Mouse (Mus musculus) G1E (cell line): ENCODE data around the gene Chd8. TPM values are rescaled to one million over a fixed set of nuclear protein-coding genes. Genes with fewer than 3 reads are reported as not detected.

Source experiments
- ATAC-seq: 2 replicates; pipeline ENCODE4 v1.8.0; 2016; ENCODE audit warnings: mild to moderate bottlenecking; ENCODE audit not compliant: insufficient number of reproducible peaks, poor library complexity, low FRiP score, severe bottlenecking; ENCODE audit errors: extremely low read depth
- DNase-seq: peaks from one replicate; pipeline ENCODE4 v3.0.0; 2012; ENCODE audit warnings: low spot score
- H3K27me3 ChIP-seq: 2 replicates; pipeline ENCODE4 v1.6.1; 2012; ENCODE audit warnings: mild to moderate bottlenecking, low read length, inconsistent platforms; ENCODE audit not compliant: insufficient read depth
- H3K36me3 ChIP-seq: replicated peaks from 2 replicates; pipeline ENCODE3; 2012; ENCODE audit warnings: mild to moderate bottlenecking, inconsistent platforms
- H3K4me1 ChIP-seq: 2 replicates; pipeline ENCODE4 v1.6.1; 2012; ENCODE audit warnings: low read depth, low read length, inconsistent platforms, mixed read lengths; ENCODE audit not compliant: insufficient read depth
- H3K4me3 ChIP-seq: 2 replicates; pipeline ENCODE4 v1.5.1; 2012; ENCODE audit warnings: low read depth, mild to moderate bottlenecking, inconsistent platforms, low read length, moderate library complexity, mixed read lengths
- H3K9me3 ChIP-seq: replicated peaks from 2 replicates; pipeline ENCODE4 v1.6.1; 2012; ENCODE audit warnings: inconsistent platforms
- CTCF ChIP-seq: IDR thresholded peaks from 2 replicates; pipeline ENCODE4 v1.5.1; 2012; ENCODE audit warnings: low read depth, low read length, inconsistent platforms, mixed read lengths
- GATA1 ChIP-seq: IDR thresholded peaks from 2 replicates; pipeline ENCODE4 v1.6.1; 2012; ENCODE audit warnings: borderline replicate concordance, low read length, inconsistent platforms, mixed read lengths
- GATA2 ChIP-seq: IDR thresholded peaks from 2 replicates; pipeline ENCODE4 v1.6.1; 2012; ENCODE audit warnings: low read depth, low read length, inconsistent platforms, borderline replicate concordance
- POLR2AphosphoS5 ChIP-seq: IDR thresholded peaks from 2 replicates; pipeline ENCODE4 v1.6.1; 2012; ENCODE audit warnings: low read depth, low read length, inconsistent platforms; ENCODE audit not compliant: insufficient replicate concordance
- TAL1 ChIP-seq: conservative IDR thresholded peaks from 2 replicates; pipeline ENCODE4 v1.6.1; 2012; ENCODE audit warnings: low read depth, low read length, inconsistent platforms, mixed read lengths
- polyA plus RNA-seq: library from polyadenylated mRNA; stranded (reverse); fragments of >175 nt; gene quantifications from 2 replicates; pipeline ENCODE4 v1.2.3, GENCODE M21; 2012
- total RNA-seq, 2 experiments: library from RNA; stranded (forward) in 1 of 2; stranded (reverse) in 1 of 2; fragments of 200-1000 nt in 1 of 2; fragments of >200 nt in 1 of 2; fragmentation: Nextera tagmentation in 1 of 2; gene quantifications; 2 replicates each; pipeline ENCODE4 v1.2.3; 2014 to 2017

The Chd8 gene
- total and polyA plus RNA-seq, 3 experiments: 22.6 to 222 (median 78.7) TPM

DNA sequence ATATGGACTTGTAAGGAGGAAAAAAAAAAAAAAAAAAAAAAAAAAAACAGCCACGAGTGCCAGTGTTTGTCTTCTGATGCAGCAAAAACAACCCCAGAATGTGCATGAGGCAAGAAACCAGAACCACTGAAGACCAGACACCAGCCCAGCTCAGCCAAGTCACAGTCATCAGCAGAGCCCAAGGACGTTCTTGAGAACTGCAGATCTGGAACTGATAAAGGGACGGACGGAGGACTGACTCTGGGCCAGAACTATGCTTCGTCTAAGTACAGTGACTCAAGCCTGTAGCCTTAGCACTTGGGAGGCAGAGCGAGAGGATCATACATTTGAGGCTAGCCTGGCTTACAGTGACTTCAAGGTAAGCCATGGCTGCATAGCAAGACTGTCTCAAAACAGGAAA, 96.7 kb downstream of the Chd8 start:
- Histone ChIP-seq H3K4me3 (no peak overlapping the region), H3K4me1 (no peaks in the 10 kb centered on the region), H3K27me3 (no peaks in the 10 kb centered on the region), H3K9me3 (no peaks in the 10 kb centered on the region), H3K36me3 (peaks cover 80% of the 10 kb centered on the region)
- no peak for ATAC-seq
- TF ChIP-seq GATA1: no peak
- no peak for TF ChIP-seq CTCF
- no peak for TF ChIP-seq GATA2
- no peak for TF ChIP-seq POLR2AphosphoS5
- no peak for TF ChIP-seq TAL1
- no peak for DNase-seq

- H3K4me1 ChIP-seq: peaks cover 3% of the 10 kb centered on the region
- H3K27me3 ChIP-seq: peaks cover 11% of the 10 kb centered on the region
- H3K9me3 ChIP-seq: no peaks in the 10 kb centered on the region
- peaks cover 24% of the 10 kb centered on the region for H3K36me3 ChIP-seq
- TF ChIP-seq GATA1: no peak
- TF ChIP-seq GATA2: no peak
- TF ChIP-seq POLR2AphosphoS5: no peak
- TF ChIP-seq CTCF: no peak
- TF ChIP-seq TAL1: no peak
- no peak for ATAC-seq
- no peak overlapping the region for H3K4me3 ChIP-seq
- DNase-seq: no peak
Observed at GRCm38 (mm10) chr14:52155008-52155407, 102.6 kb downstream of the Chd8 start.

DNA sequence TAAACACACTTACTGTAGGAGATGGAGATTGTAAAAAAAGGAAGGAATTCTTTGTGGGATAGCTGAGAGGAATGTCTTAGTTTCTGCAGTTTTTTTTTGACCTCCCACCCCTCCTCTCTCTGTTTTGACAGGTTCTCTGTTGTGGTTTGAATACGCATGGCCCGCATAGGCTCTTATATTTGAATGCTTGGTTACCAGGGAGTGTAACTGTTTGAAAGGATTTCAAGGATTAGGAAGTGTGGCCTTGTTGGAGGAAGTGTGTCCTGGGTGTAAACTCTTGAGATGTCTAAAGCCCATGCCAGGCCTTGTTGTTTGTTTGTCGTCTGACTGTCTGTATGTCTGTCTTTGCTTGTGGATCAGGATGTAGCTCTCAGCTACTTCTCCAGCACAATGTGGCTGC, 105.0 kb downstream of the Chd8 start:
- no peak for ATAC-seq
- DNase-seq: no peak

GRCm38 (mm10) chr14:52152179-52152578, 105.4 kb downstream of the Chd8 start:
- DNase-seq (no peak), ATAC-seq (no peak)
- TF ChIP-seq GATA2 (no peak), CTCF (no peak), POLR2AphosphoS5 (no peak), TAL1 (no peak), GATA1 (no peak)
- Histone ChIP-seq H3K4me1 (peaks cover 4% of the 10 kb centered on the region), H3K27me3 (peaks cover 31% of the 10 kb centered on the region), H3K36me3 (no peaks in the 10 kb centered on the region), H3K4me3 (no peak overlapping the region), H3K9me3 (no peaks in the 10 kb centered on the region)

More for the DNA sequence above, 105.0 kb downstream of the Chd8 start:
- Histone ChIP-seq H3K4me1 (peaks cover 4% of the 10 kb centered on the region), H3K9me3 (no peaks in the 10 kb centered on the region), H3K36me3 (peaks cover under 1% of the 10 kb centered on the region), H3K4me3 (no peak overlapping the region), H3K27me3 (peaks cover 27% of the 10 kb centered on the region)
- TF ChIP-seq CTCF: no peak
- no peak for TF ChIP-seq GATA1
- TF ChIP-seq TAL1: no peak
- no peak for TF ChIP-seq POLR2AphosphoS5
- no peak for TF ChIP-seq GATA2

DNA sequence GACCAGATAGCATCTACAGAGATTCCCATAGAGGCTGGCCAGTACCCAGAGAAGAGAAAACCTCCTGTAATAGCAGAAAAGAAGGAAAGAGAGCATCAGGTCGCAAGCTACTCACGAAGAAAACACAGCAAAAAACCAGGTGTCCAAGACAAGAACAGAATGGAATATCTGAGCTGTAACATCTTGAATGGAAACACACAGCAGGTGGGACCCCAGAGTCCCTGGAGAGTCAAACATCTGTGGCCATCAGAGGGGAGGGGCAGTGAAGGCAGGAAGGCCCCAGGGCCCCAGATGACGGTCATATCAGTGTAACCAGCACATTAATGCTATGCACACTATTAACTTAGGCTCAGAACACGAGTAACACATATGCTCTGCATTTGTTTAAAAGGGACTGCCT, 107.7 kb downstream of the Chd8 start:
- Histone ChIP-seq H3K4me1 (peaks cover 4% of the 10 kb centered on the region), H3K9me3 (no peaks in the 10 kb centered on the region), H3K4me3 (no peak overlapping the region), H3K36me3 (no peaks in the 10 kb centered on the region), H3K27me3 (peaks cover 49% of the 10 kb centered on the region)
- no peak for DNase-seq
- ATAC-seq: no peak
- no peak for TF ChIP-seq CTCF
- no peak for TF ChIP-seq GATA1
- no peak for TF ChIP-seq GATA2

Other genes starting within 250 kb of the Chd8 start
- gene Tmem253, start 242.1 kb downstream of the Chd8 start, total RNA-seq (2014; fragmentation: Nextera tagmentation): 0.58 and 2.5 TPM in 2 replicates
- 0.12 and 0.27 TPM in 2 replicates for gene Tmem253, start 242.1 kb downstream of the Chd8 start, total RNA-seq (2017)
- gene Tmem253, start 242.1 kb downstream of the Chd8 start, polyA plus RNA-seq: 0.19 and 0.29 TPM in 2 replicates
- gene Zfp219, start 237.0 kb downstream of the Chd8 start, total RNA-seq (2014; fragmentation: Nextera tagmentation): 28.1 and 29.6 TPM in 2 replicates
- gene Zfp219, start 237.0 kb downstream of the Chd8 start, total RNA-seq (2017): 16.4 and 16.9 TPM in 2 replicates
- gene Zfp219, start 237.0 kb downstream of the Chd8 start, polyA plus RNA-seq: 83.1 and 97.0 TPM in 2 replicates
- gene Olfr221, start 215.3 kb downstream of the Chd8 start, total RNA-seq (2014; fragmentation: Nextera tagmentation): not detected in 2 replicates
- gene Olfr221, start 215.3 kb downstream of the Chd8 start, total RNA-seq (2017): 0.16 and 0.23 TPM in 2 replicates
- gene Olfr221, start 215.3 kb downstream of the Chd8 start, polyA plus RNA-seq: not detected in 2 replicates
- 459 and 507 TPM in 2 replicates for gene Hnrnpc, start 153.8 kb downstream of the Chd8 start, total RNA-seq (2014; fragmentation: Nextera tagmentation)
- gene Hnrnpc, start 153.8 kb downstream of the Chd8 start, total RNA-seq (2017): 383 and 544 TPM in 2 replicates
- gene Hnrnpc, start 153.8 kb downstream of the Chd8 start, polyA plus RNA-seq: 28.6 and 38.0 TPM in 2 replicates
- 0.30 TPM in 1 of 2 replicates, not detected in the other for gene Rpgrip1, start 147.1 kb downstream of the Chd8 start, total RNA-seq (2014; fragmentation: Nextera tagmentation)
- gene Rpgrip1, start 147.1 kb downstream of the Chd8 start, total RNA-seq (2017): 1.8 and 3.1 TPM in 2 replicates
- gene Rpgrip1, start 147.1 kb downstream of the Chd8 start, polyA plus RNA-seq: 0.17 and 0.28 TPM in 2 replicates
- gene Supt16, start 60.4 kb downstream of the Chd8 start, total RNA-seq (2014; fragmentation: Nextera tagmentation): 173 and 179 TPM in 2 replicates
- gene Supt16, start 60.4 kb downstream of the Chd8 start, total RNA-seq (2017): 189 and 225 TPM in 2 replicates
- 37.1 and 44.7 TPM in 2 replicates for gene Supt16, start 60.4 kb downstream of the Chd8 start, polyA plus RNA-seq
- 42.4 and 49.2 TPM in 2 replicates for gene Tox4, start 21.4 kb upstream of the Chd8 start, total RNA-seq (2014; fragmentation: Nextera tagmentation)
- 42.9 and 43.0 TPM in 2 replicates for gene Tox4, start 21.4 kb upstream of the Chd8 start, total RNA-seq (2017)
- 33.1 and 37.2 TPM in 2 replicates for gene Tox4, start 21.4 kb upstream of the Chd8 start, polyA plus RNA-seq
- gene Rab2b, start 21.8 kb upstream of the Chd8 start, total RNA-seq (2014; fragmentation: Nextera tagmentation): 31.2 and 33.2 TPM in 2 replicates
- gene Rab2b, start 21.8 kb upstream of the Chd8 start, total RNA-seq (2017): 13.8 and 14.9 TPM in 2 replicates
- gene Rab2b, start 21.8 kb upstream of the Chd8 start, polyA plus RNA-seq: 0.62 and 0.91 TPM in 2 replicates
- 71.6 and 74.2 TPM in 2 replicates for gene Mettl3, start 47.3 kb upstream of the Chd8 start, total RNA-seq (2014; fragmentation: Nextera tagmentation)
- gene Mettl3, start 47.3 kb upstream of the Chd8 start, total RNA-seq (2017): 95.9 and 98.6 TPM in 2 replicates
- 10.4 and 16.5 TPM in 2 replicates for gene Mettl3, start 47.3 kb upstream of the Chd8 start, polyA plus RNA-seq
- gene Sall2, start 71.0 kb upstream of the Chd8 start, total RNA-seq (2014; fragmentation: Nextera tagmentation): 7.8 TPM in 2 replicates
- gene Sall2, start 71.0 kb upstream of the Chd8 start, total RNA-seq (2017): 2.3 and 2.8 TPM in 2 replicates
- 4.7 and 5.2 TPM in 2 replicates for gene Sall2, start 71.0 kb upstream of the Chd8 start, polyA plus RNA-seq
- not detected in 2 replicates for gene Olfr1513, start 98.6 kb upstream of the Chd8 start, total RNA-seq (2014; fragmentation: Nextera tagmentation)
- 0.05 and 0.06 TPM in 2 replicates for gene Olfr1513, start 98.6 kb upstream of the Chd8 start, total RNA-seq (2017)
- gene Olfr1513, start 98.6 kb upstream of the Chd8 start, polyA plus RNA-seq: not detected in 2 replicates
- gene Olfr1512, start 121.4 kb upstream of the Chd8 start, total RNA-seq (2014; fragmentation: Nextera tagmentation): not detected in 2 replicates
- gene Olfr1512, start 121.4 kb upstream of the Chd8 start, total RNA-seq (2017): 0.22 TPM in 1 of 2 replicates, not detected in the other
- gene Olfr1512, start 121.4 kb upstream of the Chd8 start, polyA plus RNA-seq: not detected in 2 replicates
- not detected in 2 replicates for gene Olfr1511, start 139.6 kb upstream of the Chd8 start, total RNA-seq (2014; fragmentation: Nextera tagmentation)
- gene Olfr1511, start 139.6 kb upstream of the Chd8 start, total RNA-seq (2017): not detected in 2 replicates
- gene Olfr1511, start 139.6 kb upstream of the Chd8 start, polyA plus RNA-seq: not detected in 2 replicates
- gene Olfr1510, start 156.6 kb upstream of the Chd8 start, total RNA-seq (2014; fragmentation: Nextera tagmentation): not detected in 2 replicates
- gene Olfr1510, start 156.6 kb upstream of the Chd8 start, total RNA-seq (2017): 0.23 and 0.27 TPM in 2 replicates
- gene Olfr1510, start 156.6 kb upstream of the Chd8 start, polyA plus RNA-seq: not detected in 2 replicates
- not detected in 2 replicates for gene Olfr1509, start 185.2 kb upstream of the Chd8 start, total RNA-seq (2014; fragmentation: Nextera tagmentation)
- gene Olfr1509, start 185.2 kb upstream of the Chd8 start, total RNA-seq (2017): 0.17 and 0.87 TPM in 2 replicates
- not detected in 2 replicates for gene Olfr1509, start 185.2 kb upstream of the Chd8 start, polyA plus RNA-seq
- gene Olfr1508, start 209.7 kb upstream of the Chd8 start, total RNA-seq (2014; fragmentation: Nextera tagmentation): not detected in 2 replicates
- gene Olfr1508, start 209.7 kb upstream of the Chd8 start, total RNA-seq (2017): 0.06 and 0.27 TPM in 2 replicates
- gene Olfr1508, start 209.7 kb upstream of the Chd8 start, polyA plus RNA-seq: not detected in 2 replicates
- not detected in 2 replicates for gene Olfr1507, start 238.0 kb upstream of the Chd8 start, total RNA-seq (2014; fragmentation: Nextera tagmentation)
- 0.16 and 0.35 TPM in 2 replicates for gene Olfr1507, start 238.0 kb upstream of the Chd8 start, total RNA-seq (2017)
- not detected in 2 replicates for gene Olfr1507, start 238.0 kb upstream of the Chd8 start, polyA plus RNA-seq